Mouse (Mus musculus) heart, embryonic 10.5 days (tissue): ENCODE measurements at regions not wholly inside any gene's neighbourhood (a gene's known extent, or its start where the extent isn't known, plus 50 kb on each side); places are given as distances from the start of the nearest gene placed in this dataset.

Experiments used
- DNase-seq: peaks from one replicate; pipeline ENCODE4 v3.0.0-alpha.2; 2017; ENCODE audit warnings: low spot score
- H3K27ac ChIP-seq: fragments of 300-500 bp; sonication (generic); 2 replicates; pipeline ENCODE4 v1.5.1; 2016; ENCODE audit warnings: mild to moderate bottlenecking
- H3K27me3 ChIP-seq: fragments of 300-500 bp; sonication (generic); 2 replicates; pipeline ENCODE4 v1.6.1; 2016; ENCODE audit warnings: mild to moderate bottlenecking; ENCODE audit not compliant: poor library complexity, insufficient read depth, severe bottlenecking
- H3K36me3 ChIP-seq: fragments of 300-500 bp; sonication (generic); 2 replicates; pipeline ENCODE4 v1.6.1; 2016; ENCODE audit warnings: mild to moderate bottlenecking, moderate library complexity
- H3K4me1 ChIP-seq: fragments of 300-500 bp; sonication (generic); 2 replicates; pipeline ENCODE4 v1.6.1; 2016; ENCODE audit warnings: mild to moderate bottlenecking
- H3K4me3 ChIP-seq: fragments of 300-500 bp; sonication (generic); 2 replicates; pipeline ENCODE4 v1.5.1; 2016; ENCODE audit warnings: mild to moderate bottlenecking, moderate library complexity
- H3K9me3 ChIP-seq: fragments of 300-500 bp; sonication (generic); 2 replicates; pipeline ENCODE4 v1.6.1; 2016; ENCODE audit warnings: mild to moderate bottlenecking, moderate library complexity
- WGBS: fragments of 180-500 bp; shearing (Covaris S2); methylation state at CpG from one replicate; pipeline ENCODE4 v1.1.7; 2016; 5-methylcytosine and 5-hydroxymethylcytosine counted together

DNA sequence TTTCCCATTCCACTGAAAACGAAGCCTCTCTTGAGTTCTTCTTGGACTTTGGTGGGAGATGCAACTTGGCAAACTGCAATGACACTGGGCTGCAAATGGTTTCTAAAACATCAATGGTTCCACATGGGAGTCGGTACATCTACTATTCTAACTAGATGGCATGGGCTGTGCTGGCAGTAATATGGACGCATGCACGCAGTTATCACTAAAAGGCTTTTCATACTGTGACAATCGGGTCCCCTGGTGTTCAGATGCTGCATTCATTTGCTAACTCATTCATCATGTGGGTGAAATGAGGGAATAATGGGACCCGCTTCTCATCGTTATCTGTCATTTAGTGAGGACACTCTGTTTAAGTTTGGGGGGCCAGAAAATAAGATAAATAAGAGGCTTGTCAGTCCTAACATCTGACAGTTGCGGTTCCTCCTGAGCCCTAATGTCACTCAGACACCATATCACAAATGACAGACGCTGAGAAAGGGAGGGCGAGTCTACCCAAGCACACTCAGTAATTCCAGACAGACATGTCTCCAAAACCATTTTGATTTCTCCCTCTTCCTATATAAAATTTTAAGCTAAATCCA lies 553.5 kb downstream of the Rps29 start:
- no peaks in the 10 kb centered on the region for H3K36me3 ChIP-seq
- no peaks in the 10 kb centered on the region for H3K9me3 ChIP-seq
- H3K4me1 ChIP-seq: no peaks in the 10 kb centered on the region
- no peak overlapping the region for H3K27ac ChIP-seq
- H3K4me3 ChIP-seq: no peak overlapping the region
- 83% methylated on average over 10 of the region's 10 CpGs for WGBS
- DNase-seq: no peak
- H3K27me3 ChIP-seq: no peaks in the 10 kb centered on the region

- no peaks in the 10 kb centered on the region for H3K36me3 ChIP-seq
- 81% methylated on average over 5 of the region's 5 CpGs for WGBS
- no peaks in the 10 kb centered on the region for H3K9me3 ChIP-seq
- no peaks in the 10 kb centered on the region for H3K4me1 ChIP-seq
- H3K27me3 ChIP-seq: no peaks in the 10 kb centered on the region
- no peak for DNase-seq
- H3K27ac ChIP-seq: no peak overlapping the region
- no peak overlapping the region for H3K4me3 ChIP-seq
Measured at GRCm38 (mm10) chr12:68604524-68605299, 554.3 kb downstream of the Rps29 start.

DNA sequence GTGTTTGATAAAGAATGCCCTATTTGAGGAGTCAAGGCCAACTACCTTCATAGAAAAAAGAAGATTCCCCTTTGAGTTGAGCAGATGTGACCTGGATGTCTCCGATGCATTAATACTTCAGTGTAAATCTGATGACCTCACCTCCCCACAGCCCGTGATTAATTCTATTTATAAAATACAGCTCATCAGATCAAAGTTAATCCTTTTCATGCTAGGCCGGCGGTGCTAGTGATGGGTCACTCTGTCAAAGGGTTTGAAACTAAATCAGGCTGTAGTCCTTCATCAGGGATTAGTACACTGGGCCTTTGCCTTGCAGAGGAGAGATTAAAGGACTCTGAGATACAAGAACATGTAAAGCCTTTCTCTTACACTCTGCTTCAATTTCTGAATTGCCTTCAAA lies 556.3 kb downstream of the Rps29 start:
- no peak overlapping the region for H3K27ac ChIP-seq
- H3K36me3 ChIP-seq: no peaks in the 10 kb centered on the region
- no peaks in the 10 kb centered on the region for H3K27me3 ChIP-seq
- H3K9me3 ChIP-seq: no peaks in the 10 kb centered on the region
- no peak for DNase-seq
- no peak overlapping the region for H3K4me3 ChIP-seq
- 80% methylated on average over 4 of the region's 4 CpGs for WGBS
- H3K4me1 ChIP-seq: no peaks in the 10 kb centered on the region

- H3K4me1 ChIP-seq: no peaks in the 10 kb centered on the region
- DNase-seq: no peak
- no peaks in the 10 kb centered on the region for H3K36me3 ChIP-seq
- no peak overlapping the region for H3K4me3 ChIP-seq
- H3K27ac ChIP-seq: no peak overlapping the region
- no peaks in the 10 kb centered on the region for H3K9me3 ChIP-seq
- H3K27me3 ChIP-seq: no peaks in the 10 kb centered on the region
Measured at GRCm38 (mm10) chr12:68601366-68601765, 557.6 kb downstream of the Rps29 start.

DNA sequence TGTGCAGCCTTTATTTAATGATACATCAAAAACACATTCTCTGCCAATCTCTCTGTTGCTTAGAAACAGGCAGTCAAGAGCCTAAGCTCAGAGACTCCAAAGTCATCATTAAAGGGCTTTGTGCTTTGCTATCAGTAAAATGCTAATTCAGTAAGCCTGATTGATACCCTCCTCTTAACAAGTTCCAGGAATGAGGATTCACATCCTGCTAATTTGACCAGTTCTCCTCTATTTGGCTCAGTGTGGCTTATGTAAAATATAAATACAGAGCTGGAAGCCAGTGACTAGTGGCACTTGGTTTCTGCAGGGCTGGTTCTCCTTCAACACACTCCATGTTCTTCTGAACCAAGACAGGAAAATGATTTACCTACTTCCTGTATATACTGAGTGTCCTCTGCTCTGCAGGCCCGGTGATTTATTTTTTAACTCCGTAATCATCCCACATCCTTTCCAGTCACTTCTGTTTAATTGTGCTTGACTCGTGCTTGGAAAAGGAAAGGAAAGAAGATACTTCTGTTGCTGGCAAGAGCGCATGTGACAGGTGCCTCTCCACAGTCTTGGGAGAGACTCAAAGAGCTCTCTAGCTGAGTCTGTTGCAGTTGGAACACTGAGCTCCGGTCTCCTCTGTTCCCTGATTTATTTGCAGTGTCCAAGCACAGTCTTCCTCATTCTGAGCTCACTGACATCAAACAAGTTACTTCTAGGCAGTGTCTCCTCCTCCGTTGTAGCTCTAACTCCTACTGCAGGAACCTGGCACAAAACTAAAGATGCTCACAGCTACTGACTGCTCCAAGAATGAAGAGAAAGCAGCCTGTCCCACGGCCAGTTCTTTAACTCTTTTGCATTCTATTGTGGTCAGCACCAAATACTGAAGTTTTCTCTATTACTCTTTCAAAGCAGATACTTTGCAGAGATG lies 559.0 kb downstream of the Rps29 start:
- H3K27ac ChIP-seq: no peak overlapping the region
- no peaks in the 10 kb centered on the region for H3K27me3 ChIP-seq
- H3K4me1 ChIP-seq: no peaks in the 10 kb centered on the region
- no peaks in the 10 kb centered on the region for H3K9me3 ChIP-seq
- 71% methylated on average over 7 of the region's 7 CpGs for WGBS
- no peak for DNase-seq
- no peak overlapping the region for H3K4me3 ChIP-seq
- H3K36me3 ChIP-seq: no peaks in the 10 kb centered on the region

GRCm38 (mm10) chr12:68599016-68599616 lies 559.9 kb downstream of the Rps29 start:
- 79% methylated on average over 8 of the region's 8 CpGs for WGBS
- no peak for DNase-seq
- H3K4me1 ChIP-seq: no peaks in the 10 kb centered on the region
- no peaks in the 10 kb centered on the region for H3K36me3 ChIP-seq
- H3K4me3 ChIP-seq: no peak overlapping the region
- H3K27me3 ChIP-seq: no peaks in the 10 kb centered on the region
- no peak overlapping the region for H3K27ac ChIP-seq
- no peaks in the 10 kb centered on the region for H3K9me3 ChIP-seq

DNA sequence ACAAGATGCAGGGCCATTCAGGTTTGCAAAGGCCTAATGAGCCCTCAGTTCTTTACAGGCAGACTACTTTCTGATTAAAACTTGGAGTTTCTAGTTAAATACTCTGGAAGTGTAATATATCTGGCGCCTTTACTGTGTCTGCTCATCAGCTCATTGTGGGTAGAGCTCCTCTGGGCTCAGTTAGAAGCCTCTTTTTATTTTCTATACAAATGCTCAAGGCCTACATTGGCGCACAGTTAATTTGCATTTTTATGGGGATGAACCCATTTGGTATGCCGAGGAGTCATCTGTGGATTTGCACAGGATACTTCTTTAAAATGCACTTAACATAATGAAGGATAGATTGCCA lies 573.5 kb downstream of the Rps29 start:
- Histone ChIP-seq H3K9me3 (no peaks in the 10 kb centered on the region), H3K27ac (no peak overlapping the region), H3K27me3 (no peaks in the 10 kb centered on the region), H3K4me3 (no peak overlapping the region), H3K4me1 (no peaks in the 10 kb centered on the region; the same call in 1 of the 2 replicates), H3K36me3 (no peaks in the 10 kb centered on the region)
- 82% methylated on average over 3 of the region's 3 CpGs for WGBS
- no peak for DNase-seq

GRCm38 (mm10) chr12:68584786-68585523 lies 574.0 kb downstream of the Rps29 start:
- DNase-seq: no peak
- Histone ChIP-seq H3K36me3 (no peaks in the 10 kb centered on the region), H3K4me1 (no peaks in the 10 kb centered on the region; the same call in 1 of the 2 replicates), H3K9me3 (no peaks in the 10 kb centered on the region), H3K4me3 (no peak overlapping the region), H3K27me3 (no peaks in the 10 kb centered on the region), H3K27ac (no peak overlapping the region)
- 39% methylated on average over 6 of the region's 6 CpGs for WGBS

DNA sequence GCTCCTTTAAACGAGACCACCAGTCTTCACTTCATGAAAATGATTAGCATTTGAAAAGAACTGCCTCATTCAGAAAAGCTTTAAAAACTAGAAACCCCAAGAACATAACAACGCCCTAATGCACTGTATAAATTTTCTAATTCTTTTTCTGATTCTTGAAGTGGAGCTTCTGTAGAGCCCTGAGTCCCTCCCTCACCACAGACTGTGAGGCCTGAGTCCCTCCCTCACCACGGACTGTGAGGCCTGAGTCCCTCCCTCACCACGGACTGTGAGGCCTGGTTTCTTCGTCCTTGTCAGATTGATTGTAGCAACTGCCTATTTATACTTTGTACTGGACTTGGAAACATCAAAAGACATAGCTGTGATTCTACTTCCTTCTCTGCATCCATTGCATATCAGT lies 579.1 kb downstream of the Rps29 start:
- Histone ChIP-seq H3K9me3 (no peaks in the 10 kb centered on the region), H3K36me3 (no peaks in the 10 kb centered on the region), H3K27ac (no peak overlapping the region), H3K27me3 (no peaks in the 10 kb centered on the region), H3K4me1 (no peaks in the 10 kb centered on the region; the same call in 1 of the 2 replicates), H3K4me3 (no peak overlapping the region)
- 57% methylated on average over 5 of the region's 5 CpGs for WGBS
- DNase-seq: no peak

DNA sequence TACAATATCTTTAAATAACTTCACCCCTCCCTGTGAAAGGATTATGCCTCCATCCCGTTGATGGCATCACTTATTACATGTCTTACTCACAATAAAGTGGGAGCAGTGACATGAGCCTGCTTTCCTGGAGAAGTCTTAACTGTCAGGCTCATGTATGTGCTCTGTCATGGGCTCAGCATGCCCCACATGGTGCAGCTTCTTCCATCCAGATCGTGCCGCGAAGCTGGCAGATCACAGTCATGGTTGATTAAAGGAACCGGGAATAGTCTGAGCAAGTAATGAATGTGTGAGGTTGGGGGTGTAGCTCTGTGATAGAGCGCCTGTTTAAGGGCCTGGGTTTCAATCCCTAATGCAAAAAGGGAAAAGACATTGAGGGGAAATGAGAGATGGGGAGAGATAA lies 581.5 kb downstream of the Rps29 start:
- WGBS: 77% methylated on average over 6 of the region's 6 CpGs

GRCm38 (mm10) chr12:68576855-68577254 lies 582.1 kb downstream of the Rps29 start:
- WGBS: 64% methylated on average over 7 of the region's 7 CpGs
- DNase-seq: no peak
- H3K4me3 ChIP-seq: no peak overlapping the region

More for the DNA sequence above, 581.5 kb downstream of the Rps29 start:
- no peak for DNase-seq
- Histone ChIP-seq H3K4me3 (no peak overlapping the region), H3K27ac (no peak overlapping the region), H3K9me3 (no peaks in the 10 kb centered on the region), H3K27me3 (no peaks in the 10 kb centered on the region), H3K4me1 (no peaks in the 10 kb centered on the region), H3K36me3 (no peaks in the 10 kb centered on the region)

GRCm38 (mm10) chr12:68554943-68555627 lies 603.9 kb downstream of the Rps29 start:
- Histone ChIP-seq H3K4me1 (no peaks in the 10 kb centered on the region), H3K4me3 (no peak overlapping the region), H3K36me3 (no peaks in the 10 kb centered on the region), H3K9me3 (no peaks in the 10 kb centered on the region), H3K27ac (no peak overlapping the region), H3K27me3 (no peaks in the 10 kb centered on the region)
- DNase-seq: no peak
- 64% methylated on average over 7 of the region's 7 CpGs for WGBS

More at GRCm38 (mm10) chr12:68576855-68577254, 582.1 kb downstream of the Rps29 start:
- Histone ChIP-seq H3K27me3 (no peaks in the 10 kb centered on the region), H3K27ac (no peak overlapping the region), H3K36me3 (no peaks in the 10 kb centered on the region), H3K9me3 (no peaks in the 10 kb centered on the region), H3K4me1 (no peaks in the 10 kb centered on the region)
